Mouse (Mus musculus) stomach, postnatal 0 days (tissue): ENCODE measurements around the gene Serinc5.

Experiments used
- CTCF ChIP-seq: IDR thresholded peaks from 2 replicates; pipeline ENCODE4 v1.5.1; 2016; ENCODE audit warnings: antibody characterized with exemption, low read depth, mild to moderate bottlenecking, moderate library complexity
- EP300 ChIP-seq: optimal IDR thresholded peaks from 2 replicates; pipeline ENCODE3; 2016; ENCODE audit warnings: antibody characterized with exemption

GRCm38 (mm10) chr13:92760519-92760918, 149.6 kb downstream of the Serinc5 start:
- TF ChIP-seq CTCF (no peak), EP300 (no peak)
